Mouse (Mus musculus): ENCODE measurements around the gene Nxt1.

Gene Nxt1

DNA sequence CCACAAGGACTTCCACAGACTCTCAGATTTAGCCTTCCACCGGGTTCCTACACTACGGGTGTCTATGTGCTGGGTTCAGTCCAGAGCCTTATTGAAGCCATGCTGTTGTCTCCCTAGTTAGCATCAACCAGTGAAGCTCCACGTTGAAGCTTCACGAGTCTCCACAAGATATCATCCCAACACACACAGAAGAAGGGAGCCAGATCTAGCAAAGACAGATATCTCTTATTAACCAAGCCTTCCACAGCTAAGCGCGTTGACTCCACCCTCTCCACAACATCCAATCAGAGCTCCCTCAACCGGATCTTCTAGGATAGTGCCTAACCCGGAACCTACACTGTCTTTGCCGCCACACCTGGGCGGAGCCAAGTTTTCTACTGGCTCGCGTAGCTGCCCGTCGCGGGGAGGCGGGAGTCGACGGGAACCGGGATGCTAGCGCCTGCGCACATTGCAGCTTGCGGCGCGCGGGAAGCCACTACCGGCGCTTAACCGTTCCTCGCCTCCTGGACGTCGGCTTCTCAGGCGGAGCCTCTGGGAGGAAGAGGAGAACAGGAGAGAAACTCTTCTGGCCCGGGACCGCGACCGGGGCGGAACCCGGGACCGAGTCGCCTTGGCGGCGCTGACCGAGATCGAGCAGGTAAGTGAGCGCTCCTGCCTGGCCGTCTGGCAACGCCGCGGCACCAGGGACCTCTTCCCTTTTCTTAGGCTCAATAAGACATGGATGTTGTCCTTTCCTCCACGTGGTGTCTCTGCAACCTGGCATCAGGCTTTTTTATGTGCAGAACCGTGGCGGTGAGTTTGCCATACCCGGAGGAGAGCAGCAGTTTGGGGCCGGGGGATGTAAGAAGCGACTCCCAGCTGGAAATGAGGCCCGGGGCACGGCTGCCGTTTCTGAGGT is at the start of gene Nxt1:
Gene Nxt1 (plus strand): TSS at position 403 of the 898 bp plus-strand sequence.
- peak; percentile 99 for DNase-seq (ENCODE audit: low read depth)

DNA sequence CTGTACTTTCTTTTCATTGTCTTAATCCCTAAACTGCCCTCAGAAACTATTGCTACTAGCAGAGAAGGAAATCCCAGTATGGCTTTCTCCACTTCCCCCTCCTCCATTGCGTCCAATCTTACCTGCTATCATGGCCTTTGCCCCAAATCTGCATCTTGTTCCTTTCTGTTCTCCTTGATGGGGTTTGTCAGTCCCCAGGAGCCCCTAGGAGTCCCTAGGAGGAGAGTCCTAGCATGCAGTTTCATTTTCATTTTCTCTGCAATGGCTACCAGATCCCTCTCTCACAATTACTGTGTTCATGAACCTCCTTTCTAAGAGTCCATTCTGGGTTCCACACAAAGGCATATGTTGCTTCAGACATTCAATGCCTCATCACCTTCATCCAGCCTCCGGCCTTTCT is 49.3 kb upstream of the Nxt1 start:
- DNase-seq (ENCODE audit: low read depth) = no peak

DNA sequence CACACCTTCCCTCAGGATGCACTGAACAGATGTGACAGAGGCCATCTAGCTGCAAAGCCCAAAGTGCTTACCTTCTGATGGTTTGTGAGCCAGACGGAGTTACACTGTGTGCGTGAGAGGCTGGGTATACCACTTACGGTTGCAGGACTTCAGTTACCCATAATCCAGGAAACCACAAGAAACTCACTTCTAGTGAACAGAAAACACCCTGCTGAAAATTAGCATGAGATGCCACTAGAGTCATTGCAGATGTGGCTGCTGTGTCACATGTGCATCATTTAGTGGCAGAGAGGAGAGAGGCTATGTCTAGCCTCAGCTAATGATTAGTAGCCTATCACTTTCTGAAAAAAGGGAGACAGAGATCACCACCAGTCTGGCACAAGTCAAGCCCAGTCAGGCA is 47.9 kb upstream of the Nxt1 start:
- DNase-seq (ENCODE audit: low read depth) = no peak

DNA sequence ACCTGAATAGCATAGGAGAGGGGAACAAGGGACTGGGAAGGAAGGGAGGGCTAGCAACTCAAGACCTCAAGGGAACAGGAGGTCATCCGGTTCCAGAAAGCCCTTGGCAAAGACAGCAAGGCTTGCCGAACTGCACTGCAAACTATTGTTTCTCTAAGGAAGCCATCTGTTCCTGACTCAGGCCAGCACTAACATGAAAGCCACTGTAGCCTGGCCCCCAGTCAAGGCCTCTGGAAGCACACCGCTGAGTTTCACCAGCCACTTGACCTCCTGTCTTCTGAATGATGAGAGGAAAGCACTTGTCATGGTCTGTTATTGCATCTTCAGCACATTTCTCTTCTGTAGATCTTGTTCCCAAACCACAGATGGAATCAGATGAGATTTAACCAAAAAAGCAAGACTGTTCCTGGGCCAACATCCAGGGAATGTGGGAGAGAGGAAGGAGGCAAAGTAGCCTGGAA is 45.4 kb upstream of the Nxt1 start:
- DNase-seq (ENCODE audit: low read depth) = peak; percentile 81

DNA sequence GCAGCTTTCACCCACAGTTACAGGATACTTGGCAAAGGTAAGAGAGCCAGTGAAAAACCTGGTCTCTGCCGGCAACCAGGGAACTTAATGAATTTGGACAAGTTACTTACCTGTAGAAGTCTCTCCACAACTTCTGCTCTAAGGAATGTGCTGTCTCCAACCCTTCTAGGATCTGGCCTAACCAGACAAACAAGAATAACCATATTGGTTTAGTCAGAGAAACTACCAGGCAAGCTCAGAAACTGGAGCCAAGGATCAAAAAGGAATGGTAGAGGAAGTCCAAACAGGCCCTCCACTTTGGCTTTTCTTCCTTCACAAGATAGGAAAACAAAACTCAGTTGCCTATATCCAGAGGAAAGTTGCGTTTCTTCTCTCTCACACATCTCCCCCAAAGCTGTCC is 41.4 kb upstream of the Nxt1 start:
- DNase-seq (ENCODE audit: low read depth) = no peak

DNA sequence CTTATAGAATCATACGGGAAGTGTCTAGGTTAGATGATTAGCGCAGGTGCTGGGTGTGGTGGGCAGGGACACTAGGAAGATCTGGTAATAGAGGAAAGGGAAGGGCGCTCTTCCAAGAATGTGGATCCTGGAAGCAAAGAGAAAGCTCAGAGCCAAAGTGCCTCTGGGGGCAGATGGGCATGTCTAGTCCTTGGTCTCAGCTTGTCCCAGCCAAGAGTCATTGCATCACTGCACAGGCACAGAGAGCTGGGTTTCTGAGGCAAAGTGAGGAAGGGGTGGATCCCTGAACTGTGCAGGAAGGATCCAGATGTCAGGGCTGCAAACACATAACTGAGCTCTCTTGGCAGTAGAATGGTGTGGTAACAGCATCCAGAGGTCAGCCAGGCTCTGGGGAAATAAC is 40.8 kb upstream of the Nxt1 start:
- DNase-seq (ENCODE audit: low read depth) = peak; percentile 21

DNA sequence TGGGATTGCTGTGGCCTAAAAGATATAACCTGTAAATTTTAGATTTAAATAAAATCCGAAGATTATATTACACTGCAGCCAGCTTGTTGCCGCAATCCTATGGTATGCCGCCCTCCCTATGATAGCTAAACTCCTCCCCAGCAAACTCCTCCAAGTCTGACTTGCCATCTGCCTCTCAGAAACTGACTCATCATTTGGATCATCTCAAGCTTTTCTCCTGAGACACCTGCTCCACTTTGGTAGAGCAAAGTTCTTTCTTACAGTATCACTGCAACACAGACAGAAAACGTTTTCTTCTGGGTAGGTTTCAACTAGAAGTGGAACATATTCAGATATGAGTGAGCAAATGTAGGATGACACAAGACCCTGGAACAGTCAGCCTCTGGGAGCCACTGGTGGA is 37.9 kb upstream of the Nxt1 start:
- DNase-seq (ENCODE audit: low read depth) = no peak

DNA sequence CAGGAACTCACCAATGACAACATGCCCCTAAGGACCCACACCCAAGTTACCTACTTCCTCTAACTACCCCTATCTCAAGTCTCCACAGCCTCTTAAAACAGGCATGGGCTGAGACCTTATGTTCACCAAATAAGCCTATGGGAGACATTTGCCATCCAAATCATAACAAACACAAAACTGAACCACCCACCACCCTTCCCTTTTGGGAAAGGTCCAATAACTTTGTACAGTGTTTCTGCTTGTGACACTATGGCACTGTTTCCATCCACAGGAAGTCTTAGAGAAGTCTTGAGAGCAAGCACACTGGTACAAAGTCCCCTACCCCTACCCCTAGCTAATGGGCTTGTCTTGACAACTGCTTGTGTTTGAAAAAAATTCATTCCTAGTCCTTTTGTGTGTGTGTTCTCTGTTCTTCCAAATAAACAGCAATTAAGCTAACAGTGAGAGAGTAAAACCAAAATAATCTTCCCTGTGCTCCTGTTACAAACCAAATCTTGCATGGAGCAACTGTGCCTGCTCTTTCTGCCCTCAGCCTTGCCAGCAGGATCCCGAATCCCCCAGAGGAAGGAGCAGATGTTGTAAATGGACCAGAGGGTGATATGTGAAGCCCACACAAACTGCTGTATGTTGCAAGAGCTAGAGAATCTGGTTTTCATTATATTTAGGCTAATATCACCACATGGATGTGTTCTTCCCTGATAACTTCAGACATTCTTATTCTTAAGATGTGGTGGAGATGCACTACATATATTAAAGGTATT is 29.6 kb upstream of the Nxt1 start:
- DNase-seq (ENCODE audit: low read depth) = peak; percentile 74

DNA sequence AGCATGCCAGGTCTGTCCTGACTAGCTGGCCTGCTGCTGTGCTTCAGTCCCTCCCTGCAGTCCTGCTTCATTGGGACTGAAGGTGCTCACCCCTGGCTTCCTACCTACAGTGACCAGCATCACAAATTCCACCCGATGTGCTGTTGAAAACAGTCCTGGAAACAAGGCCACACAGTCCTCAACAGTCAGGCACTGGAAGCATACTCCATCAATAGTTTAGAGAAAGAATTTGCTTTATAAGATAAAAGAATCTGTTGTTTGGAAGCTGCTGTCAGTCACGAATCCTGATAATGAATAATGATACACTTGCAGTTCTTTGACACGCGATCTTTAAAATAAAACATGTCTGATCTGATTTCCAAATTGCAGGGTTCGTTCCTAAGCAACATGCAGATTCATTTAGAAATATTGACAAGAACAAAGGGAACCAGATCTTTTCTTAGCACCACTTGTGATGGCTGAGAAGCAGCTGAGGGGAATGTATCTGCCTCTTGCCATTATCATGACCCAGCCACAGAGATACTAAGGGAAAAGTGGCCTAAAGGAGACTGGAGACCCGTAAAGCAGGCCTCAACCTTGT is 27.9 kb upstream of the Nxt1 start:
- no peak for DNase-seq (ENCODE audit: low read depth)

DNA sequence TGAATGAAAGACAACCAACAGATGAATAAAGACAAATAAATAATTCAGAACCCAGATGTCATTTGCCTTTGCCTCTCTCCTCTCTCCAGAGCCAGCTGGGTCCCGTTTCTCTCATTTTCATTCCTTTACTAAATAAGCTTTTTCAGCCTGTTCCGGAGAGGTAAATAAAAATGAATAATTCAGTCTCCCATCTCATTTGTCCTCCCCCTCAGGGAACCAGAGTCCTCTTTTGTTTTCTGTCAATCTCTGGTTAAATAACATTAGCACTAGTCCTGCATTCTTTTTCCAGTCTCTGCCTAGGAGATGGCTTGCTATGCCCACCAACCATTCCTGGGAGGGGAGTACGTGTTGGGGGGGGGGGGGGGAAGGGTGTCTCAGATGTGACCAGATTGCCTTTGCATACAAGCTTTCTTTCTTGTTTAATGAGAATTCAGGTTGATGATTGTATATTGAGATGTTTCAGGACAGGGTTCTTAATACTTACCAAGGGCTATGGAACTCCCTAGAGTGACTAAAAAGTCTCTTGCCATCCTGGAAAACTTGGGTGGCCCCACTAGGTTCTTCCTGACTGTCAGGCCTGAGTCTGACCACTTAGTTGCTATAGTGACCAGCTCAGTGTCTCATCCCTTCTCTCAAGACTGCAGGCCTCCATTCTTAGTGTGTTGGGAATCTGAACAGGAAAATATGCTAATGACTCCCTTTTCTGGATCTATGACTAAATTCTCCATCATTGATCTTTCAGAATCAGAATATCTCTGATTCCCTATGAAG is 21.6 kb upstream of the Nxt1 start:
- no peak for DNase-seq (ENCODE audit: low read depth)

DNA sequence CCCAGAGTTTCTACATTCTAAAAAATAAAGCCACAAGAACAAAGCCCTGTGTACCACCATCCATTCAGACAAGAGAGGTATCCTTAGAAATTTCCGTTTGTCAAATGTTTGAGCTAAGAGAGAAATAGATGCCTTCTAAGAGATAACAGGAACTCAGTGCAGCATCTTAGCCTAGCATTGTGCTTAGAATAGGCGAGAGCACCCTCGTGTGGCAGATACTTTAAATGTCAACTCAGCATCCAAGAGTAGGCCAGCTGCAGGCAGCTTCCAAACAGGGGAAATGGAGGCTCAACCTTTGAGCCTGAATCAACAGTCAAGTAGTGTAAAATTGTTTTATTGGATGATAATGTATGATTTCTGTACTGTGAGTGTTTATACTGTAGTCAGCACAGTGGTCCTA is 17.4 kb upstream of the Nxt1 start:
- DNase-seq (ENCODE audit: low read depth) = peak; percentile 87

DNA sequence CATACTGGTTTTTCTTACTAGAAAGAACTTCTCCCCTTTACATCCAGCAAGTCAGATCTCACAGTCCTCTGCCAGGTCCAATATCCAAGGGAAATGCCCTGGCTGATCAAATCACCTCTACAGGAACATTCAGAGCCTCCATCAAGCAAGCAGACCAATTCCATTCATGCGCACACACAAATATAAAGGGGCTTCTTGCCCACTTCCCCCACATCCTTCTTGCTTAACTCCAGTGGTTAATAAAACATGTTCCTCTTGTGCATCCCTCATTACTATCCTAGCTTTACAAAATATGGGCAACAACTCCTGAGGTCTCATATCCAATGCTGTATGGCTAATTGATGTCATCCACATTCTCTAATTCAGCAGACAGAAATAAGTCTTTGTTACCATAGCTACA is 8.9 kb upstream of the Nxt1 start:
- DNase-seq (ENCODE audit: low read depth) = no peak

DNA sequence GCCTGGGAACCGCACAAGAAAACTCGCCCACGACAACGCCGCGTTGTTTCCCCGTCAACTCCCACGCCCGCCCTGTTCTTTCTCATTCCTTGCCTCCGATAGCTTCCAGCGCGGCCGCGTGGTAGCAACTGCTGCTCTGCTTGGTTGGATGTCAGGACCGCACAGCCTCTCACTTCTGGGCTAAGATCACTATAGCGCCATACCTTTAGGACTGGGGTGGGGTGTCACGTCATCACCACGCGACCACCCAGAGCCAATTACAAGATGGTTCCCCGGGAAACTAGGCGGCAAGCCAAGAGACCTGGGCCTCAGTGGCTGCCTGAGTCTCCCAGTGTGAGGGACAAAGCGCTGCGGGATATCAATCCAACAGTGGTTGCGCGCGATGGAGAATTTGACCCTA is 5.4 kb downstream of the Nxt1 start:
- no peak for DNase-seq (ENCODE audit: low read depth)

DNA sequence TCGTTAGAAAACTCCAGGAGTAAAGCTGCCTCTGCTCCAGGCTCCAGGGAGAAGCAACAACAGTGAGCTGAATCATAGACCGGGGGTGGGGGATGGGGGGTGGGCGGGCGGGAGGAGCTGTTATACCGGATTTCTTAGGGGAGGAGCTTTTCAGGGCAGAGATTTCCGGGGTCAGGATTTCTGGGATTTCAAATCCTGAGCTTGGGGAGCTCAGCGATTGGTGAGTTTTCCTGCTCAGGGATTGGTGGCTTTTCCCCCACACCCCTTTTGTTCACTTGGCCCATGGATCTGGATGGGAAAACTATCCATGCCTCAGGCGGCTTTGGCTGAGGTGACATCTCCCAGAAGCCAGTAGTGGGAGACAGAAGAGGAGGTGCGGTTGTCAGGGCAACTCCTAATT is 6.9 kb downstream of the Nxt1 start:
- DNase-seq (ENCODE audit: low read depth) = peak; percentile 89

DNA sequence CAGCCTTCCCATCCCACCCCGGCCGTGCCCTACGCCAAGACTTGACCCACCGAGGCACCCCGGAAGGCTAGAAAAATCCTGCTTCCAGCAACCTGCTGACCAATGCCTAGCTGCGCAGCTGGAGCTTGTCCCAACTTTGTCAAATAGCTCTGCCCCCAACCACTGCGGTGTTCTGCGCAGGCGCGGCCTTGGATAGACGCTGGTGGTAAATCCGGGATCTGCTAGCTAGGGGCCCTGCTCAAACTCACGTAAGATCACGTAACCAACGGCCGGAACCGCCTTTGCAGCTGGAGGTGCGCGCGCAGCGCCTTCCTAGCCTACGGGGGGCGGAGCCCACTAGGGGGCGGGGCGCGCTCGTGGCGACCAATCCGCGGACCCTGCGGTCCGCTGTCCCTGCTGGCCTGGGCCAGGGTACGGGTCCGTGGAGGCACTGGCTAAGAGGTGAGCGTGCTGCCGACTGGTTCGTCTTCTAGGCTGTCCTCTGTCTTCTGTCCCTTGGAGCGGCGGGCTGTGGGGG is 8.4 kb downstream of the Nxt1 start, which contains the start of gene Gzf1:
Gene Gzf1 (plus strand): TSS at position 249 of the 517 bp plus-strand sequence.
- peak; percentile 100 for DNase-seq (ENCODE audit: low read depth)

DNA sequence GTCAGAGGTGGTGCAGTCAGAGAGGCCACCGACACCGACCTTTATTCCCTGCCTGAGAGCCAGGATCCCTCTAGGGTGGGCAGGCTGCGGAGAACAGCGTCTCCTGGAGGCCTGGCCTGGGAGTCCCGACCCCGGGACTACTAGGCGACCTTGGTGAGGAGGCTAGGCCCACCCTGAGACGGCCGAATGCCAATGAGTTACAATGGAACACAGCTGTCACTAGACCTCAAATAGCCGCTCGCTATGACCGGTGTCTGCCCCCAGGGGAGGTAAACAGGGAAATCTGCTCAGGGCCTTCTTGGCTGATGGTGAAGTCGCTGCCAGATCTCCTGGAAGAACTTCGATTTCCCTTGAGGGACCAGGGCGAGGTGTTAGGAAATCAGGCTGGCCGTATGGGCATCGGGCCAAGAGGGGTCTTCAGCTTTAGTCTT is 9.1 kb downstream of the Nxt1 start:
- DNase-seq (ENCODE audit: low read depth) = peak; percentile 72

DNA sequence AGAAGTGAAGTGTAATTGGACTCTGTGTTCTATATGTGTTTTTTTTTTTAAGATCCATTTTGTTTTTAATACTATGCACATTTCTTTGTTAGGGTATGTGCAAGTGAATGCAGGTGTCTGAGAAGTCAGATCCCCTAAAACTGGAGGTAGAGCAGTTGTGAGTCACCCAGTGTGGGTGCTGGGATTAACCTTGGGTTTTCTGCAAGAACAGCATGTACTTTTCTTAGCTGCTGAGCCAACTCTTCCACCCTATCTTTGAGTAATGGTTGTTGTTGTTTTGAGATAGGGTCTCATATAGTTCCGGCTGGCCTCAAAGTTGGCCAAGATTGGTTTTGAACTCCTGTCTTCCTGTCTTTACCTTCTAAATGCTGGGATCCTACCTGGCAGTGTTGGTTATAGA is 10.6 kb downstream of the Nxt1 start:
- DNase-seq (ENCODE audit: low read depth) = no peak

DNA sequence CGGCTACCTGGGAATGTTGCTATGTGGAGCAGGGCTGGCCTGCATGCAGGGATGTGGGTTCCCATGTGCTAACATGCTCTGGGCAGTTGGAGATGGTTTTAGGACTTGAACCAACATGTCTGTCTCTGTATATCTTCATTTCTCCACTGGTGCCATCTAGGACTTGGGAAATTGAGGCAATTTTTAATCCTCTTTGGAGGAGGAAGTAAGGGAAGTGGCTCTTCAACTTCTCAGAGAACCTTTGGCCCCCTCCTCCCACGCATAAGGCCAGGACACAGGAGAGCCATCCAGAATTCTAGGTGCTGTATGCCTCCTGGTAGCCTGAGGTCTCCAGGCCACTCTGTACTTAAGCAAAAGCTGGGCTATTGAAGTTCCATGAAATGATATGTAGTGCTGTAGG is 12.6 kb downstream of the Nxt1 start:
- no peak for DNase-seq (ENCODE audit: low read depth)

DNA sequence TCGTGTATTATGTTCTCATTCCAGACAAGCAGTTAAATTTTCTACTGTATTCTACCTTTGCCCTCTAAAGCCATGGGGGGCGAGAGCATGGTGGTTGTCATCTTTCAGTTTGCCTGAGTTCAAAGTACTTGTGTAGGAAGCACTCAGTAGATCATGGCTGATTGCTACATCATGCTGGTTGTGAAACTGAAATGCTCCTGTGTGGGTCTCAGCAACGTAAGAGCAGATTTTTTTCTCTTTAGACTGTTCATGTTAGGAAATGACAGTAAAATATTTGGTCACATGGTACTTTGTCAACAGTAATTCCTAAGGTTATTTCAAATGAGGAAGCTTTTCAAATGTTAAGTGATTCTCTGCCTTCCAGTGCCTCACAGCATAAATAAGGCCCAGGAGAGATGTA is 13.3 kb downstream of the Nxt1 start:
- peak; percentile 19 for DNase-seq (ENCODE audit: low read depth)

DNA sequence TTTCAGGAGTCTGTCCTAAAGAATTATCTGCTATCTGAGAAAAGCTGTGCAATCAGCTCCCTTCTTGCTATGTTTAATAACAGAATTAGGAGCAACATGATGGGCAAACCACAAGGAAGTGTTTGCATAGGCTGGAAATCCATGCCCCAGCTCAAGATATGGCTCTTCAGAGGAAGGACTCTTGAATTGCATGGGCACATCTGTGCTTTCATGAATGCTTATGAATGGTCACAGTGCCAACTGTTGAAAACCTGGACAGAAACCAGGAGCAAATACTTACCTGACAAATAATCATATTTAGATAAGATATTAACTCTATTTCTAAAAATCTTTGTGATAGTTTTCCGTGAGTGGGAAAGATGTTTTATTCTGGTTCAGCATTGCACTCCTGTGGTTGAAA is 14.5 kb downstream of the Nxt1 start:
- DNase-seq (ENCODE audit: low read depth) = no peak

DNA sequence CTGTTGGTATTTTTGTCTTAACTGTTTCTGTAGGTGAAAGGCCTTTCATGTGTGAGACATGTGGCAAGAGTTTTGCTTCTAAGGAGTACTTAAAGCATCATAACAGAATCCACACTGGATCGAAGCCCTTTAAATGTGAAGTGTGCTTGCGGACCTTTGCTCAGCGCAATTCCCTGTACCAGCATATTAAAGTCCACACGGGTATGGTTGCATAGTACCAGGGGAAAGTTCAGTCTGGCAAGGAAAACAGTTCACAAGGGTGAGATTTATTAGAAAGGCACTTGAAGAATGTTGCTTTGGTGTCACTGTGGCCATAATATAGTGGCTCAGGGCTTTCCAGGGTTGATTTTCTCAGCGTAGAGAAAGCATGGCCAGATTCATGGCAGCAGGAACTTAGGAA is 15.6 kb downstream of the Nxt1 start:
- no peak for DNase-seq (ENCODE audit: low read depth)

All from NIH3T3 (cell line).